Mouse (Mus musculus) MEL (cell line): ENCODE data around the gene Gpr137. TPM values are rescaled to one million over a fixed set of nuclear protein-coding genes. Genes with fewer than 3 reads are reported as not detected.

Experiments
- DNase-seq: peaks from one replicate; pipeline ENCODE4 v3.0.0; 2011; ENCODE audit warnings: low read depth, low spot score
- H3K27ac ChIP-seq: 2 replicates; pipeline ENCODE4 v1.5.1; 2012; ENCODE audit warnings: low read depth, mild to moderate bottlenecking, control low read depth, low read length, moderate library complexity; ENCODE audit not compliant: control insufficient read depth
- H3K27me3 ChIP-seq, 2 experiments: fragments of 150-350 bp in 1 of 2; sonication (generic) in 1 of 2; 2 replicates each; pipeline ENCODE4 v1.6.1; 2012; ENCODE audit warnings: low read length in 2 of 2, mild to moderate bottlenecking in 2 of 2, improper control_type of control experiment in 1 of 2, moderate library complexity in 1 of 2; ENCODE audit not compliant: insufficient read depth in 2 of 2, control insufficient read depth in 1 of 2
- H3K36me3 ChIP-seq, 2 experiments: 2 replicates each; pipeline ENCODE4 v1.6.1; 2012 to 2014; ENCODE audit warnings: low read length in 2 of 2, improper control_type of control experiment in 1 of 2, inconsistent platforms in 1 of 2, mild to moderate bottlenecking in 1 of 2; ENCODE audit not compliant: insufficient read depth in 2 of 2, control insufficient read depth in 1 of 2
- H3K4me1 ChIP-seq, 2 experiments: fragments of 150-350 bp in 1 of 2; sonication (generic) in 1 of 2; 2 replicates each; pipeline ENCODE4 v1.6.1; 2012; ENCODE audit warnings: low read length in 2 of 2, improper control_type of control experiment in 1 of 2, mild to moderate bottlenecking in 1 of 2; ENCODE audit not compliant: insufficient read depth in 2 of 2, control insufficient read depth in 1 of 2
- H3K4me3 ChIP-seq, 2 experiments: fragments of 150-350 bp in 1 of 2; sonication (generic) in 1 of 2; 2 replicates each; pipeline ENCODE4 v1.5.1; 2012; ENCODE audit warnings: low read depth in 2 of 2, low read length in 2 of 2, mild to moderate bottlenecking in 2 of 2, moderate library complexity in 2 of 2, control low read depth in 1 of 2, improper control_type of control experiment in 1 of 2; ENCODE audit not compliant: control insufficient read depth in 1 of 2, insufficient read depth in 1 of 2
- H3K79me2 ChIP-seq: 2 replicates; pipeline ENCODE4 v1.6.1; 2012; ENCODE audit warnings: mild to moderate bottlenecking, low read length, moderate library complexity; ENCODE audit not compliant: control insufficient read depth, poor library complexity, insufficient read depth
- H3K9ac ChIP-seq: 2 replicates; pipeline ENCODE4 v1.6.1; 2012; ENCODE audit warnings: low read depth, mild to moderate bottlenecking, control low read depth, low read length, moderate library complexity; ENCODE audit not compliant: control insufficient read depth, poor library complexity, severe bottlenecking
- H3K9me3 ChIP-seq: fragments of 150-350 bp; sonication (generic); replicated peaks from 2 replicates; pipeline ENCODE4 v1.6.1; 2012; ENCODE audit warnings: mild to moderate bottlenecking, low read length, improper control_type of control experiment, moderate library complexity; ENCODE audit not compliant: insufficient read depth
- CHD1 ChIP-seq: IDR thresholded peaks from 2 replicates; pipeline ENCODE4 v1.6.1; 2012; ENCODE audit warnings: low read depth, mild to moderate bottlenecking, inconsistent platforms, low read length, improper control_type of control experiment
- CHD2 ChIP-seq: IDR thresholded peaks from 2 replicates; pipeline ENCODE4 v1.6.1; 2011; ENCODE audit warnings: low read length, improper control_type of control experiment
- E2F4 ChIP-seq: IDR thresholded peaks from 2 replicates; pipeline ENCODE4 v1.6.1; 2011; ENCODE audit warnings: low read depth, low read length, improper control_type of control experiment, borderline replicate concordance
- ETS1 ChIP-seq: IDR thresholded peaks from 2 replicates; pipeline ENCODE4 v1.6.1; 2012; ENCODE audit warnings: low read depth, mild to moderate bottlenecking, inconsistent platforms, low read length, improper control_type of control experiment, moderate library complexity
- HCFC1 ChIP-seq: IDR thresholded peaks from 2 replicates; pipeline ENCODE4 v1.6.1; 2012; ENCODE audit warnings: low read depth, mild to moderate bottlenecking, inconsistent platforms, low read length, improper control_type of control experiment, moderate library complexity
- KAT2A ChIP-seq: conservative IDR thresholded peaks from 2 replicates; pipeline ENCODE4 v1.6.1; 2012; ENCODE audit warnings: low read depth, low read length, improper control_type of control experiment, inconsistent platforms
- MAFK ChIP-seq: IDR thresholded peaks from 2 replicates; pipeline ENCODE4 v1.6.1; 2011; ENCODE audit warnings: low read depth, mild to moderate bottlenecking, low read length, improper control_type of control experiment, borderline replicate concordance
- MAX ChIP-seq: IDR thresholded peaks from 2 replicates; pipeline ENCODE4 v1.6.1; 2011; ENCODE audit warnings: low read length, improper control_type of control experiment
- MEF2A ChIP-seq: IDR thresholded peaks from 2 replicates; pipeline ENCODE4 v1.6.1; 2014; ENCODE audit warnings: low read depth, mild to moderate bottlenecking, inconsistent platforms, low read length, improper control_type of control experiment; ENCODE audit not compliant: poor library complexity, insufficient replicate concordance, severe bottlenecking; ENCODE audit errors: extremely low read depth
- MYB ChIP-seq: IDR thresholded peaks from 2 replicates; pipeline ENCODE4 v1.6.1; 2011; ENCODE audit warnings: mild to moderate bottlenecking, low read depth, low read length, improper control_type of control experiment
- NELFE ChIP-seq: IDR thresholded peaks from 2 replicates; pipeline ENCODE4 v1.6.1; 2011; ENCODE audit warnings: low read depth, low read length, improper control_type of control experiment
- NRF1 ChIP-seq: IDR thresholded peaks from 2 replicates; pipeline ENCODE4 v1.6.1; 2014; ENCODE audit warnings: low read depth, mild to moderate bottlenecking, inconsistent platforms, low read length, improper control_type of control experiment, moderate library complexity; ENCODE audit not compliant: poor library complexity, insufficient read depth, severe bottlenecking
- POLR2A ChIP-seq, 2 experiments: IDR thresholded peaks; 2 replicates each; pipeline ENCODE4 v1.6.1; 2011 to 2012; ENCODE audit warnings: low read length in 2 of 2, mild to moderate bottlenecking in 2 of 2, control low read depth in 1 of 2, improper control_type of control experiment in 1 of 2, low read depth in 1 of 2, moderate library complexity in 1 of 2; ENCODE audit not compliant: control insufficient read depth in 1 of 2, insufficient read depth in 1 of 2, poor library complexity in 1 of 2
- POLR2AphosphoS2 ChIP-seq: IDR thresholded peaks from 2 replicates; pipeline ENCODE4 v1.6.1; 2011; ENCODE audit warnings: low read length, improper control_type of control experiment
- SIN3A ChIP-seq: IDR thresholded peaks from 2 replicates; pipeline ENCODE4 v1.6.1; 2012; ENCODE audit warnings: low read length, improper control_type of control experiment, inconsistent platforms
- SMC3 ChIP-seq: IDR thresholded peaks from 2 replicates; pipeline ENCODE4 v1.6.1; 2011; ENCODE audit warnings: low read depth, low read length, improper control_type of control experiment
- TAL1 ChIP-seq: IDR thresholded peaks from 2 replicates; pipeline ENCODE4 v1.6.1; 2012; ENCODE audit warnings: mild to moderate bottlenecking, inconsistent platforms, low read length, moderate library complexity, mixed read lengths
- TBP ChIP-seq: IDR thresholded peaks from 2 replicates; pipeline ENCODE4 v1.8.0; 2011; ENCODE audit warnings: low read depth, low read length, improper control_type of control experiment
- TCF12 ChIP-seq: IDR thresholded peaks from 2 replicates; pipeline ENCODE4 v1.6.1; 2014; ENCODE audit warnings: low read depth, mild to moderate bottlenecking, inconsistent platforms, low read length, improper control_type of control experiment, moderate library complexity
- USF2 ChIP-seq, 2 experiments: IDR thresholded peaks; 2 replicates each; pipeline ENCODE4 v1.6.1; 2011 to 2012; ENCODE audit warnings: improper control_type of control experiment in 2 of 2, low read length in 2 of 2, borderline replicate concordance in 1 of 2, inconsistent platforms in 1 of 2, low read depth in 1 of 2, mild to moderate bottlenecking in 1 of 2; ENCODE audit not compliant: insufficient read depth in 1 of 2
- ZC3H11A ChIP-seq: IDR thresholded peaks from 2 replicates; pipeline ENCODE4 v1.6.1; 2012; ENCODE audit warnings: low read depth, mild to moderate bottlenecking, inconsistent platforms, low read length, improper control_type of control experiment
- ZNF384 ChIP-seq: IDR thresholded peaks from 2 replicates; pipeline ENCODE4 v1.6.1; 2012; ENCODE audit warnings: low read depth, mild to moderate bottlenecking, inconsistent platforms, low read length, improper control_type of control experiment
- polyA plus RNA-seq, 2 experiments: library from polyadenylated mRNA; stranded (reverse) in 1 of 2; unstranded in 1 of 2; fragments of >175 nt in 1 of 2; fragments of >200 nt in 1 of 2; gene quantifications; 2 replicates each; pipeline versions ENCODE4 v1.2.1 to v1.2.4; 2012; ENCODE audit warnings: low replicate concordance in 2 of 2, low read depth in 1 of 2; ENCODE audit not compliant: insufficient read length in 2 of 2, insufficient read depth in 1 of 2, missing spikeins in 1 of 2
- total RNA-seq: library from RNA; depleted of rRNA; stranded (reverse); fragments of 300-350 nt; gene quantifications from 2 replicates; pipeline ENCODE4 v1.2.3, GENCODE M21; 2012

The Gpr137 gene
- total and polyA plus RNA-seq, 3 experiments = 27.1 to 35.3 TPM; not detected in 1

GRCm38 (mm10) chr19:6920741-6921636 lies 21.3 kb downstream of the Gpr137 start (continued):
- TF ChIP-seq ZNF384 (no peak), CHD2 (peak; percentile 62), MAX (peak; percentile 51; the same call in 1 of the 2 replicates), TAL1 (no peak), MEF2A (no peak), USF2 (IDR thresholded peaks at IDR 0.05; ENCODE audit: borderline replicate concordance in 1 of 2, insufficient read depth in 1 of 2, low read depth in 1 of 2, low read length in 2 of 2) (no peak), KAT2A (no peak), ZC3H11A (no peak), TBP (no peak), POLR2A (IDR thresholded peaks at IDR 0.05; ENCODE audit: control insufficient read depth in 1 of 2, insufficient read depth in 1 of 2, low read depth in 1 of 2, low read length in 2 of 2, poor library complexity in 1 of 2) (peak; percentile 24 to 27; a peak in 1 of 4 replicates), TCF12 (peak; percentile 28; the same call in 1 of the 2 replicates)

- Histone ChIP-seq H3K9me3 (no peaks in the 10 kb centered on the region), H3K4me1 (peaks cover 0 to 10% of the 10 kb centered on the region in 2 experiments; a peak in 2 of 4 replicates), H3K9ac (peak overlapping the region; percentile 37; the same call in 1 of the 2 replicates), H3K79me2 (peaks cover 15% of the 10 kb centered on the region), H3K4me3 (peak overlapping the region in 1 of 2 experiments; percentile 85; a peak in 2 of 4 replicates), H3K27ac (no peak overlapping the region), H3K36me3 (peaks cover 0 to 5% of the 10 kb centered on the region in 2 experiments; a peak in 2 of 4 replicates), H3K27me3 (no peaks in the 10 kb centered on the region)
- DNase-seq = no peak
- no peak for TF ChIP-seq HCFC1
- TF ChIP-seq ETS1 = no peak
- no peak for TF ChIP-seq NRF1
- no peak for TF ChIP-seq E2F4
- TF ChIP-seq POLR2AphosphoS2 = no peak
- TF ChIP-seq SIN3A = no peak
- no peak for TF ChIP-seq SMC3
- TF ChIP-seq KAT2A = no peak
- no peak for TF ChIP-seq ZNF384
- no peak for TF ChIP-seq USF2 (IDR thresholded peaks at IDR 0.05; ENCODE audit: borderline replicate concordance in 1 of 2, insufficient read depth in 1 of 2, low read depth in 1 of 2, low read length in 2 of 2)
- no peak for TF ChIP-seq MAFK
- TF ChIP-seq CHD1 = no peak
- TF ChIP-seq MAX = no peak
- no peak for TF ChIP-seq NELFE
- no peak for TF ChIP-seq MYB
Measured at GRCm38 (mm10) chr19:6919876-6920740, 22.2 kb downstream of the Gpr137 start.
